Mouse (Mus musculus) brain, embryonic 14.5 days (tissue): ENCODE results near the gene Helz2.

Source experiments
- CTCF ChIP-seq: fragments of 200-500 bp; IDR thresholded peaks from 2 replicates; pipeline ENCODE4 v1.5.1; 2012; ENCODE audit warnings: inconsistent platforms, mild to moderate bottlenecking, moderate library complexity, borderline replicate concordance; ENCODE audit not compliant: insufficient read depth, insufficient read length; ENCODE audit errors: extremely low read depth
- POLR2A ChIP-seq: fragments of 200-500 bp; IDR thresholded peaks from 2 replicates; pipeline ENCODE4 v1.6.1; 2012; ENCODE audit warnings: mild to moderate bottlenecking, inconsistent platforms, borderline replicate concordance; ENCODE audit not compliant: poor library complexity, insufficient read depth, insufficient read length, severe bottlenecking; ENCODE audit errors: extremely low read depth

- TF ChIP-seq POLR2A (no peak), CTCF (no peak)
These were observed 25.8 kb downstream of the Helz2 start for GRCm38 (mm10) chr2:181216037-181216436.
